ENCODE assay signal across 9 mouse cellular contexts in genomic region chr1:133225963-133226660, GRCm38 (mm10).
DNase-seq lines count a peak whose midpoint lies in the region; ATAC-seq lines count a peak whose summit lies in the region.
"Had no signal": no experiment of that assay in that cellular context is flagged by ENCODE, and none has a peak within 500 bp of the region (broad histone marks: within the 10 kb centered on the region; RNA-seq: fewer than 3 reads in every experiment).

No protein-coding gene starts in this region.

- peaks cover 54% of the 10 kb centered on the region for H3K27me3 ChIP-seq in forebrain, embryonic 10.5 days (ENCODE audit: poor library complexity, severe bottlenecking)
- H3K27me3 ChIP-seq in forebrain, embryonic 16.5 days (replicated peaks; ENCODE audit: control insufficient read depth, insufficient read depth, low read length), result no peaks in the 10 kb centered on the region
- no peaks in the 10 kb centered on the region for H3K27me3 ChIP-seq in heart, embryonic 11.5 days (ENCODE audit: control insufficient read depth, insufficient read depth, low read length)
- H3K27me3 ChIP-seq in stomach, embryonic 16.5 days (ENCODE audit: control insufficient read depth, insufficient read depth, low read length), result no peaks in the 10 kb centered on the region

- no peak overlapping the region for H3K4me2 ChIP-seq in forebrain, embryonic 16.5 days (ENCODE audit: low read length)
- peak overlapping the region; percentile 41 for H3K4me2 ChIP-seq in heart, embryonic 11.5 days
- H3K4me2 ChIP-seq in stomach, embryonic 16.5 days (ENCODE audit: low read depth, low read length), result no peak overlapping the region; the same call in 1 of the 2 replicates
- H3K4me2 ChIP-seq: embryonic facial prominence, embryonic 12.5 days had no signal

- H3K9me3 ChIP-seq in forebrain, embryonic 10.5 days, result no peaks in the 10 kb centered on the region
- no peaks in the 10 kb centered on the region for H3K9me3 ChIP-seq in forebrain, embryonic 16.5 days (ENCODE audit: control insufficient read depth, low read length)
- H3K9me3 ChIP-seq in heart, embryonic 11.5 days (replicated peaks; ENCODE audit: control insufficient read depth, low read length), result no peaks in the 10 kb centered on the region
- no peaks in the 10 kb centered on the region for H3K9me3 ChIP-seq in stomach, embryonic 16.5 days (replicated peaks; ENCODE audit: control insufficient read depth, low read length)
- H3K9me3 ChIP-seq: embryonic facial prominence, embryonic 12.5 days had no signal

- no peak; the same call in 1 of the 2 replicates for ATAC-seq in forebrain, embryonic 16.5 days
- 0 out of 2 replicates have a peak, but pooled peaks have one; percentile 46 for ATAC-seq in heart, embryonic 11.5 days (replicated peaks; ENCODE audit: insufficient number of reproducible peaks, low FRiP score, low TSS enrichment)
- ATAC-seq in stomach, embryonic 16.5 days (ENCODE audit: insufficient read depth, low FRiP score), result peak; percentile 54; the same call in 1 of the 2 replicates

- H3K9ac ChIP-seq in forebrain, embryonic 16.5 days (replicated peaks; ENCODE audit: low read depth, low read length), result no peak overlapping the region
- H3K9ac ChIP-seq in heart, embryonic 11.5 days (ENCODE audit: low read depth, low read length), result peak overlapping the region; percentile 66
- H3K9ac ChIP-seq in stomach, embryonic 16.5 days (ENCODE audit: low read length), result peak overlapping the region; percentile 44; the same call in 1 of the 2 replicates
- H3K9ac ChIP-seq: embryonic facial prominence, embryonic 12.5 days had no signal

- H3K4me3 ChIP-seq in forebrain, embryonic 10.5 days, result no peak overlapping the region
- H3K4me3 ChIP-seq in forebrain, embryonic 16.5 days (replicated peaks; ENCODE audit: low read length), result no peak overlapping the region
- H3K4me3 ChIP-seq in heart, embryonic 11.5 days (ENCODE audit: low read depth, low read length), result no peak overlapping the region
- no peak overlapping the region for H3K4me3 ChIP-seq in stomach, embryonic 16.5 days (replicated peaks; ENCODE audit: low read length)
- H3K4me3 ChIP-seq: embryonic facial prominence, embryonic 12.5 days had no signal

- peak overlapping the region; percentile 57; the same call in 1 of the 2 replicates for H3K27ac ChIP-seq in forebrain, embryonic 10.5 days
- no peak overlapping the region for H3K27ac ChIP-seq in forebrain, embryonic 16.5 days (ENCODE audit: low read length)
- peak overlapping the region; percentile 89 for H3K27ac ChIP-seq in heart, embryonic 11.5 days (ENCODE audit: low read depth, low read length)
- H3K27ac ChIP-seq in stomach, embryonic 16.5 days (ENCODE audit: low read length), result peak overlapping the region; percentile 73
- H3K27ac ChIP-seq: embryonic facial prominence, embryonic 12.5 days had no signal

- H3K4me1 ChIP-seq in forebrain, embryonic 10.5 days, result peaks cover 65% of the 10 kb centered on the region
- H3K4me1 ChIP-seq in forebrain, embryonic 16.5 days (replicated peaks; ENCODE audit: control insufficient read depth, insufficient read depth, low read length), result peaks cover 40% of the 10 kb centered on the region
- peaks cover 47% of the 10 kb centered on the region for H3K4me1 ChIP-seq in heart, embryonic 11.5 days (ENCODE audit: control insufficient read depth, insufficient read depth, low read length)
- peaks cover 46% of the 10 kb centered on the region for H3K4me1 ChIP-seq in stomach, embryonic 16.5 days (ENCODE audit: control insufficient read depth, insufficient read depth, low read length)

- H3K36me3 ChIP-seq in forebrain, embryonic 10.5 days (replicated peaks), result no peaks in the 10 kb centered on the region
- no peaks in the 10 kb centered on the region for H3K36me3 ChIP-seq in forebrain, embryonic 16.5 days (ENCODE audit: control insufficient read depth, insufficient read depth)
- H3K36me3 ChIP-seq in heart, embryonic 11.5 days (ENCODE audit: control insufficient read depth, insufficient read depth, low read length), result no peaks in the 10 kb centered on the region
- no peaks in the 10 kb centered on the region for H3K36me3 ChIP-seq in stomach, embryonic 16.5 days (ENCODE audit: control insufficient read depth, insufficient read depth, low read length)
- H3K36me3 ChIP-seq: embryonic facial prominence, embryonic 12.5 days had no signal

- 34% methylated on average over 9 of the region's 9 CpGs for WGBS in forebrain, embryonic 10.5 days
- WGBS in forebrain, embryonic 16.5 days, result 34% methylated on average over 9 of the region's 9 CpGs
- WGBS in heart, embryonic 11.5 days (ENCODE audit: insufficient replicate concordance), result 22% methylated on average over 9 of the region's 9 CpGs
- 40% methylated on average over 9 of the region's 9 CpGs for whole genome bisulfite sequencing in stomach, embryonic 16.5 days

- DNase-seq in forebrain, embryonic 10.5 days (ENCODE audit: extremely low spot score, low spot score), result no peak
- DNase-seq in adrenal gland, postnatal 25 days, result peak; percentile 39
- DNase-seq in kidney, postnatal 4 days, result peak; percentile 69 to 82
- peak; percentile 46 for DNase-seq in lung, postnatal 14 days
- DNase-seq in urinary bladder, adult 2 months (ENCODE audit: low spot score), result no peak

Comparison
In these comparisons a context has a peak if more than half of its experiments do, and no peak if none do; other contexts are left out.
1. DNase-seq: peak in adrenal gland, postnatal 25 days (single experiment), kidney, postnatal 4 days (2 of 2) and lung, postnatal 14 days (single experiment); none in forebrain, embryonic 10.5 days (single experiment) and urinary bladder, adult 2 months (single experiment).